Mouse (Mus musculus) CD4-positive helper T cell, adult 2 months (primary cell): ENCODE measurements around the gene Gpr83.
"Not testable (repeated sequence)": the region's sequence is repeated elsewhere in the genome, so short reads cannot be mapped to it uniquely, and the experiment has no call there.

ENCODE experiments used
- DNase-seq: peaks from one replicate; pipeline ENCODE4 v3.0.0-alpha.2; 2012; ENCODE audit warnings: low read depth, missing footprints, low spot score

Gpr83 gene

DNA sequence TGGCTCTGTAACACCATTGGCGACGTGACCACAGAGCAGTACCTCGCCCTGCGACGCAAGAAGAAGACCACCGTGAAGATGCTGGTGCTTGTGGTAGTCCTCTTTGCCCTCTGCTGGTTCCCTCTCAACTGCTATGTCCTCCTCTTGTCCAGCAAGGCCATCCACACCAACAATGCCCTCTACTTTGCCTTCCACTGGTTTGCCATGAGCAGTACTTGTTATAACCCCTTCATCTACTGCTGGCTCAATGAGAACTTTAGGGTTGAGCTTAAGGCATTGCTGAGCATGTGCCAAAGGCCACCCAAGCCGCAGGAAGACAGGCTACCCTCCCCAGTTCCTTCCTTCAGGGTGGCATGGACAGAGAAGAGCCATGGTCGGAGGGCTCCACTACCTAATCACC lies 8.3 kb downstream of the Gpr83 start:
- DNase-seq = no peak

DNA sequence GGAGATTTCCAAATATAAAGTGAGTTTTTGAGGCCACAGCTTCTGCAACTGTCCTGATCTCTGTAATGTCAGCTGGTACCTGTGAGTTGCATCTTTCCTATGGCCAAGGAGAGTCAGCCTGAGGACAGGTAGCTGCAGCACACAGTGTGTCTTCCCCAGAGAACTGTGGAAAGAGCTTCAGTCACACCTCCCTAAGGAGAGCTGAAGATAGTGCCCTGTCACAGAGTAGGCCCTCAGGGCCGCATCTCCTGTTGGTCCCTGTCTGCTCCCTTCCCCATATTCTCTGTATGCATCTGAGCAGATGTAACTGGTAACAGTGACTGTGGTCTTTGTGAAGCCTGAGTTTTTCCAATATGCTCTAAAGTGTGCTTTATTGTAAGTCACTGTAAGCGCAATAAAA lies 10.4 kb downstream of the Gpr83 start:
- DNase-seq = no peak

DNA sequence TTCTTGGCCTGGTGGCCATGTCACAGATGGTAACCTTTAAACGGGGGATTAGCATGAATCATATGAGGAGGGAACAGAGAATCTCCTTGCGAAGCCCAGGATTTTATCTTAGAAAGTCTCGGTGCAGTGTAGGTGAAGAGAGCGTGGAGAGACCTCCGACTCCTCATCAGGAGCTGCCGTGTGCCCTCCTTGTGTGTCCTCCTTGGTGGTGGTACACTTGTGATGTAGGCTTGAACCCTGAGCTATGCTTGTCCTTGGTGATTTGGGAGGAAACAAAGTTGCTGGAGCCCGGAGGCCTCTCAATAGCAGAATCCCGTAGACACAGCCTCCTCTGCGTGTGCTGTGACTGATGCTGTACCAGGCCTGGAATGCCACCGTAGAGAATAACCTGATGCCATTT lies 10.8 kb downstream of the Gpr83 start:
- no peak for DNase-seq

DNA sequence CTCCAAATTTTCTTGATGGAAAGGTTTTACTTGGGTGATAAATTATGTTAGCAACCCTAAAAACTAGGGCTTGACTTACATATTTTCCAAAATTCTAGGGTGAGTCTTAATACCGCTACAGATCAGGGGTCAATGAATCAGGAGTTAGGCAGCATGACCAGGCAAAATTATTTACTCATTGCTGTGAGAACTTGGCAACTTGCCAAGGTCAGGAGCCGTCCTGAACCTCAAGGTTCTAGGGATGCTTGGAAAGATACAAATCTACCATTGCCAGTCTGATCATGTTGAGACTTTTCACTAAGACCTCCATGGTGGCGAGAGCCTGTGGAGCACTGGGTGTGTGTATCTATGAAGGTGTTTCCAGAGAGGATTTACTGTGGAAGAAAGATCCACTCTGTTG lies 11.5 kb downstream of the Gpr83 start:
- DNase-seq = no peak

DNA sequence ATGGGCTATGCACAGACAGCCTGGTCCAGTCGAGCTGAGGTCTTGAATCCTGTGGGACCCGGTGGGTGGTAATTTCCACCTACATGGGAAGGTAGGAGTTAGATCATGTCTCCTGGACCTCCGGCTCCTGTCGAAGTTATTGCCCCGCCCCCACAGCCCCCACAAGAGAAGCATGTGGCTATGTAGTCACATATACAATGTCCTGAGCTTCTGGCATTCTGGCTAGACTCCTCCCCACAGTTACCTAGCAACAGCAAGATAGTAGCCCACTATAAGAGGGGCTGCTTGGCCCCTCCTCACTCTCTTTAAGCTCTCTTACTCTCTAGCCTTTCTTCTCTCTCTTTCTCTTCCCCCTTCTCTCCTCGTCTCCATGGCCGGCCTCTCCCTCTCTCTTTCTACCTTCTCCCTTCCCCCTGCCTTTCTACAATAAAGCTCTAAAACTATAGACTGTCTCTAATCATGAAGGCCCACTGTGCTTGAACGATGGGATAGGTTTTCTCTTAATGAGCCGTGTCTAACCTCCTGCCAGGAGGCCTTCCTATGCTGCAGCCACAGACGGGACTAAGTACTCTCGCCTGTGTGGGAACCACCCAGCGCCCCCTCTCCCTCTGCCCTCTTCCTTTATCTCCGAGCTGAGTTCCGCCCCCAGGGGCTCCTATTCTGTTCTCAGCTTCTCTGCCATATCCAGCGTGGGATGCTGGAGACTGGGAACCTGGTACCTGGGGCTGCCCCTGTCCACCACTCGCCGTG lies 12.3 kb downstream of the Gpr83 start:
- no peak for DNase-seq

DNA sequence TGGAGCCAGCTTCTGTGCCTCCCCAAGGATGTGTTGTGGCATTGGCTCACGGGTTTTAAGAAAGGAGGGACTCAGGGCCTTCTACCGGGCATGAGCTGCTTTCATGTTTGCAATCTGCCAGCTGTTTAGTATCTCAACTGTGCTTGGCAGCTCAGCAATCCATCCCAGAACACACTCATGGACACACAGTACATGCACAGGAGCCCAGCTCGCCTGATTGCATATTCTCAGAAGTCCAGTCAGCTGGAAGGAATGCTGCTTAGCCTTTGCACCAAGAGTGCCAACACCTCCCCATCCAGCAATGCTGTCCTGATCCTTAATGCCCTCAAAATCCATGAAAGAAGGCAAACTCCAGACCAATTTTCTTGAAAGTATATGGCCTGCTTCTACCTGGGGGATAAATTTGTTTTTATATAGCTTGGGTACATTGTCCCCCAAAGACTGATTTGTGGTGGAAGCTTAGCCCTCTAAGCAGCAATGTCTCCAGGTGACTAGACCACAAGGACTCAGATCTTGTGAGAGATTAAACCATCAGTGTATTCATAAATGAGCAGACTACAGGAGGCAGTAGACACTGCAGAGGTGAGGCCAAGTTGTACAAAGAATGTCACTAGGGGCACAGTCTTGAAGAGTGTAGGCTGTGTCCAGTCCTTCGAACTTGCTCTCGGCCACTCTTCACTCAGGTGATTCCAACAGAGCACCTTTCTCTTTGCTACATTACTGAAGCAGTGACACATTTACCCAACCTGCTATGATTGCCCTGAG lies 15.9 kb downstream of the Gpr83 start:
- DNase-seq = no peak

DNA sequence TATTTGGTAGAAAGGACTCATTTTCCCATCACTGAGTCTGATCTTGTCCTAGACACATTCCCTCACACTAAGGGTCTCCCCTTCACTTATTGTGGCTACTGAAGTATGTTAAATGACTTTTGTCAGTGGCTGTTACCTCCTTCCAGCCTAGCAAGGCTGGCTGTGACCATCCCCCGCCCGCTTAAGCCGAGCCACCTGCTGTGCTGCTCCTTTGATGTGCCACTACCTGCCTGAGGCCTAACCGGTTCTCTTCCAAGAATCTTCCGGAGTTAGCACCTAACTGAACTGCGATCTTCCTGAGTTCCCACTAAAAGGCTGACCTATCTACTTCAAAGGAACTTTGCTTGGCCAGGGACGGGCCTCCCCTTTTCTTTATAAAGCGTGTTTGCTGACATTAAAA lies 16.6 kb downstream of the Gpr83 start:
- DNase-seq = not testable (repeated sequence)

DNA sequence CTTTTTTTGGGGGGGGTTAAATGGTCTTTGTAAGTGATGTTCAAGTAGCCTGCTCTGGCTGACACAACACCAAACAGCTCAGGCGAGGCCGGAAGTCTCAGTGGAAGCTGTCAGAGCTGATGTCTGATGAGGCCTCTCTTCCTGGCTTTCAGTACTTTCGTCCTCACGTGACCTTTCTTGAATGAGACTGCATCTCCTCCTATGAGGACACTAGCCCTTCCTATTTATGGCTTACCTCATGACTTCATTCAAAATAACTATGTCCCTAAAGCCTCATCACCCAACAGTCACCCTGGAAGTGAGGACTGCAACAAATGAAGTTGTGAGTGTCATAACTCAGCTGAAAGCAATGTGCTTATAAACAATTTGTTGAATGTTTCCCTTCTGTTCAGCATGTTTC lies 24.6 kb downstream of the Gpr83 start:
- peak; percentile 61 for DNase-seq

DNA sequence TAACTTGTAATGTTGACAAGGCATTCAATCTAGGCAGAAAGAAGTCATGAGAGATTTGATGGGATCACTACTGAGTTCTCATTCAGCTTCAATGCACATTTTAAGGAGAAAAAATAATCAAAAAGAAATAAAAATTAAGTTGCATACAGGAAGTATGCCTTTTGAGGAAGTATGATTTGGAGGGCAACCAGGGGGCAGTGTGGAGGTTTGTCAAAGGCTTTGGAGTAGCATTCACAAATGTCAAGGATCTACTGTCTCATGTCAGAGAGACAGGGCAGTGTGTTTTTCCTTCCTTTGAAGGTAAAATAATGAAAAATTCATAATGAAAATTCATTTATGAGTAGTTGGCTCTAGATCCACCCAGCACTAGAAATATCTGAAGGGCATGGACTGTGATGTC lies 25.1 kb downstream of the Gpr83 start:
- peak; percentile 43 for DNase-seq

DNA sequence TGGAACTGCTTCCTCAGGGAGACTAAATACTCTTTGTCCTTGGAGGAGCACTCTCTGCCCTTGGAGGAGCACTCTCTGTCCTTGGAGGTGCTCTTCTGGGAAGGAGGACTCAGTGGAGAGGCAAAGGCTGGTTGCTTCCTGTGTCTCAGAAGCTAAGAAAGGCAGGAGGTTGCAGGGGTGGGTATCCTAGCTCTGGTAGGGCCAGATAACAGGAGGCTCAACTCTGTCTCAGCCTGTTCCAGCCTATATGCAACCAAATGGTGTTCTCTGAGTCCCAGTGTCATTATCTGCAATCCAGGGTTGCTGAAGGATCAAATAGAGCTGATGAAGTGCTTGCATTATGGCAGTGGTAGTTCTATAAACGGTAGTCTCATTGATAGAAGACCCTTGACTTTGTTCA lies 25.9 kb downstream of the Gpr83 start:
- DNase-seq = no peak

DNA sequence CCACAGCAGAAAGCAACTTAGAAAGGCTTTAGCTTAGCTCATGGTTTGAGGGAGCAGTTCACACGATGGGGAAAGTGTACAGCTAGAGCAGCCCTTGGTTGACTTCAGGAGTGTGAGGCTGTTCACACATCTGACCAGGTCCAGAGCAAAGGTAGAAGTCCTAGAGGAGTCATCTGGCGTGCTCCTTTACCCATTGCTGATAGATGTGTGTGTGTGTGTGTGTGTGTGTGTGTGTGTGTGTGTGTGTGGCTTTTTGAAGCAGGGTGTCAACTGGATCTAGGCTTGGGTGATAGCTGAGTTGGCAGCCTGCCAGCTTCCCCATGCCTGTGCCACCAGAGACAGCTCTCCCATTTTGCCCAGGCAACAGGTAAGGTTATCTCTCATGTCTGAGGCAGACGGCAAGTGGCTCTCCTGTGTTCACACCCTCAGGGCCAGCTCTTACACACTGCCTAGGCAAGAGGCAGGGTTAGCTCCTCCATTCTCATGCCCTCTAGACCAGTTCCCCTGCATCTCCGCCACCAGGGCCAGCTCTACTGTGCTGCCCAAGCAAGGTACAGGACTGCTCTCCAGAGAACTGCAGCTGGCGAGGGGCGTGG lies 27.9 kb downstream of the Gpr83 start:
- DNase-seq = no peak

DNA sequence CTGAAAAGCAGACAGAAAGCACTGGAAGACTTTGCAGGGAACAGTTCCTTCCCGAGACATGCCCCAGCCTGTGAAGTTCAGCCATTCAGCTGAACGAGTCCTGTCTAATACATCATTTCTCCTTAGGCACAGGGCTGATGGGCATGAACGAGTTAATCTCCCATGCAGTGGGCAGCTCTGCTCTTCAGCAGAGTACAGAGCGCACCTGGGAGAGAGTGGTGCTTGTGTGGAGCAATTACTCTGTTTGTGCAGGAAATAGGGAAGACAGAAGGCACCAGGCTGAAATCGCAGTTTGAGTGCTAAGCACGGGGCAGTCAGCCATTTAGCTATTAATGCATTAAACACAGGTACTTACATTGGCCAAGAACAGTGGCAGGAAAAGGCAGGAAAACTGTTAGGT lies 28.7 kb downstream of the Gpr83 start:
- DNase-seq = no peak

DNA sequence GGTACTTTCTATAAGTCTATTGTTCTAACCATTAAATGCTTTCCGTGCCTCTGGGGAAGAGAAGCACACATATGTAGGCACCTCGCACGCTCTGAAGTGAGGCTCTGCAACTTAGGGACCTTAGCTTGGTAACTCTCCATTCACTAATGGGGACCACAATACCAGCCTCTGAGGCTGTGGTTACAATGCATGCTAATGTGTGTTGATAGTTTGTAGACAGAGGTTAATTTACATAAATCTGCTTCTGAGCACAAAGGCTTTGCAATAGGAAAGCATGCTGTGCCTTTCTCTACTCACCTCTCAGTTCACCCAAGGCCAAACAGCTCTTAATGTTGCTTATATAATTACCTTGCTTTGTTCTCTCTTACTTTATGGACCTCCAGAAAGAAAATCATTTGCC lies 30.7 kb downstream of the Gpr83 start:
- no peak for DNase-seq

DNA sequence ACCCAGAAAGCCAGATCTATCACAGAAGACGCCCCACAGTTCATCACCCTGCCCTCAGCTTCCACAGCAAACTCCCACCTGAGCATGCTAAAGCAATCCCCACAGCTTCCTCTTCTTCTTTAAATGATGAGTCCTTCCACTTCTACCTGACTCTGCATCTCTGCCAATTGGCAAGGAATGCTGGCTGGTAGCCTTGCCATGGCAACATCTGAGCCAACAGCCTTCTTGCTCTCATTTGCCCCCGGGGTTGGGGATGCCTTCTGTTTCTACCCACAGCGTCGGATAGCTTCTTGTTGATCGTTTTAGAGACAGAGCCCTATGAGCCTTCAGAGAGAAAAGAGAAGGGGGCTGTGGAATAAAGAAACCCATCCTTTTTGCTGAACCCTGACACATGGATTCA lies 31.9 kb downstream of the Gpr83 start:
- DNase-seq = no peak

DNA sequence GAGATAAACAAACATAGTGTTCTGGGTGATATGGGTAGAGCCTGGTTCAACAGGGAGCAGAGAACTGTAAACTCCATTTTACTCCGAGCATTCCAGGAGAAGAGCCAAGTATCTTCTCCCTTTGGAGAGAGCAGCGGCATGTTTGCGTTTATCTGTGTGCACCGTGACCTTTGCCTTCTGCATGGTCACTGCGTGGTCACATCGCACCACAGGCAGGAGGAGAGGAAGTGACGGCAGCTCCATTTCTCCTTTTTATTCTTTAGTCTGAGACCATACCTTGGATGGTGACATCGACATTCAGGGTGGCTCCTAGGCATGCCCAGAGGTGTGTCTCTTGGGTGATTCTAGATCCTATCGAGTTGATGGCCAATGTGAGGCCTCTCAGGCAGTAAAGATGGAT lies 33.4 kb downstream of the Gpr83 start:
- no peak for DNase-seq

DNA sequence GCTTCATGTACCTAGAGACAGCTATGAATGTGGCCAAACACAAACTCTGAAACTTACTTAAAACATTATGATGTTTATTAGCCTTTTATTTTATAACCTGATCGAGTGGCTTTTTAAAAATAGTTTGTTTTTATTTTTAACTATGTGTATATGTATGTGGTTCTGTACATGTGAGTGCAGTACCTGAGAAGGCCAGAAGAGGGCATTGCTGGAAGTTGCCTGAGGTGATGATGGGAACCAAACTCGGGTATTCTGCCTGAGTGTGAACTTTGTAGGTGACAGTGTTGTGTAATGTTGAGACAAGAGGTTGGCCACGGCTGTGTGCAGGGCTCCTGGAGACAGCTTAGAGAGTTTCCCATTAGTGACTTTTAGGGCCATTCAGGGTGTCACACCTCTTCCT lies 34.6 kb downstream of the Gpr83 start:
- DNase-seq = no peak

DNA sequence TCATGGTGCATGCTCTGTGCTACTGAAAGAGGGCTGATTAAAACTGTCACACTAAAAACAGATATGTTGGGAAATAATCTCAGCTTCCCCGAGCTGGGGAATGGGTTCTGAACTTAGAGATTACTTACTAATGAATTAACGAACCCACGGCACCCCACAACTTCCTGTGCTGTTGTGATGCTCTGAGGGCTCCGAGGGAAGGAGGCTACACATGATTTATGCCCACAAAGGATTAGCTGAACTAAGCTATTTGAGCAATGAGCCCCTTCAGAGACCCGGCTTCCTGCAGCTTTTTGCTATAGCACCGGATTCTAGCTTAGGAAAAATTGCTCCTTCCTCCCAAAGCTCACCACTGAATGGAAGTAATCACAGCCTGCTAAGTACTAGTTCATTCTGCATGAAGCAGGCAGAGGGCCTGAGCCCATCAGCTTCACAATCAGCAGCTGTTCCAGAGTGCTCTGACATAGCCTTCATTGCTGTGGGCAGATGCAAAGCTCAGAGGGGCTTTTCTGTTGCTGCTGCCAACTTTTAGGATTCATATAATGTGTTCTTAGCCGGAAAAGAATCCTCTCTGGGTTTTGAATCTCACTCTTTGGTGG lies 35.3 kb downstream of the Gpr83 start:
- no peak for DNase-seq

DNA sequence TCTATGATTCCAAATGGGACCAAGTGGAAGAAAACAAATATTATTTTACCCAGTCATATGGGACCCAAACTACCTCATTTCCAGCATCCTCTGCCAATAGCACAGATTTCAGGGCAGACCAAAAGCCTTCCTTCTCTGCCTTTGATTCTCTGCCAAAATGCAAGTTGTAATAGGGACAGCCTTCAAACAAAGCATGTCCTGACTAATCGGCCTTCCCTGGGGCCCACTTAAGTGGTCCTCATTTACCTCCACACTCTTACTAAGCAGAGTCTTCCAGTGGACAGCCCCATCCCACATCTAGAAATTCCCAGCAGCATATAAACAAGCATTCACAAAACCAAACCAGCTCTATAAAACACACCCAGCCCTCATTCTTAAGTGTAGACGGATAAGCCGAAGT lies 37.1 kb downstream of the Gpr83 start:
- DNase-seq = no peak

DNA sequence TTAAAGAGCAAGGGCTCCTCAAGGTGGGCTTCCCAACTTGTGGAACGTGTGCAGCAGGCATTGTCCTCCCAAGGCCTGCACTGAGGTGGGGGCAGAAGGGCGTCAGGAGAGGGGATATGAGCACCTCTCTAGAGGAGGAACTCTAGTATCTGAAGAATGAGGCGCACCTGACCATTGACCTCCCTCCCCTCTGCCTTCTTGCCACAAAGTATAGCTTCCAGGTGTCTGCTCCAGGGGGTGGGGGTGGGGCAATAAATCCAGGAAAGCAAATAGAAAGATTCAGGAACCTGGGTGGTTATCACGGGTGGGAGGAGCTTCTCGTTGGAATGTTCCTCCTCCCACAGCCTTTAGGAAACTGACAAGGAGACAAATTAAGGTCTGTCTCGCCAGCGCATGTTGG lies 41.7 kb downstream of the Gpr83 start:
- DNase-seq = no peak

DNA sequence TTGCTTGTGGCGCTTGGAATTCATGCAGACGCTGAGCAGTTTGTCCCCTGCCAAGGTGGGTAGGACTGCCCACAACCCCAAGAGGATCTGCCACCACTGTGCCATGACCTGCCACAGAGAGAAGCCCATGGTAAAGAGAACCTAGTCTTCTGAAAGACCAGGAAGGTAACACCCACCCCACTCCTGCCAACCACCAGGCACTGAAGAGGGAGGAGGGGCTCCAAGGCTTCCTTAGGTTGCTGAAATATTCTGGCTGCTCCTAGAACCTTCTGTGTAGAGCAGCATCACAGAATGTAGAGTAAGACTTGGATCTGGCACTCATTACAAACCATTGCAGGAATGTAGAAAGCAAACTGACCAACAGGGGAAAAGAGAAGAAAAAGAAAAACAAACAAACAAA lies 42.4 kb downstream of the Gpr83 start:
- peak; percentile 65 for DNase-seq

DNA sequence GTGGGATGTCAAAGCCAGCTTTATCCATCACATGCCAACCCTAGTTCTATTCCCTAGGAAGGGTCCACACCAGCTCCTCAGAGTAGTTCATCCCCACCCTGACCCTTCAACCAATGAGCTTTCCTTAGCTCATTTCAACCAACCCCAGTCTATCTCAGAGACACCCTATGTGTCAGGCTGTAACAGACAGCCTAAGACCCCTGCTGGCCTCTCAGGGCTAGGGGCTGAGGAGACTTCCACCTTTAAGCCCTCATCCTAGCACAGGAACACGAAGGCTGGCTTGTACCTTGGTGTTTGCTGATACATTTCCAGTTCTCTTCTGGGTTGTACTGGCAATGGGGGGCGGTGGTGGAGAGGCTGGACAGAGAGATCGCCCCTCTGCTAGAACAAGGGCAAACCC lies 43.0 kb downstream of the Gpr83 start:
- DNase-seq = no peak

DNA sequence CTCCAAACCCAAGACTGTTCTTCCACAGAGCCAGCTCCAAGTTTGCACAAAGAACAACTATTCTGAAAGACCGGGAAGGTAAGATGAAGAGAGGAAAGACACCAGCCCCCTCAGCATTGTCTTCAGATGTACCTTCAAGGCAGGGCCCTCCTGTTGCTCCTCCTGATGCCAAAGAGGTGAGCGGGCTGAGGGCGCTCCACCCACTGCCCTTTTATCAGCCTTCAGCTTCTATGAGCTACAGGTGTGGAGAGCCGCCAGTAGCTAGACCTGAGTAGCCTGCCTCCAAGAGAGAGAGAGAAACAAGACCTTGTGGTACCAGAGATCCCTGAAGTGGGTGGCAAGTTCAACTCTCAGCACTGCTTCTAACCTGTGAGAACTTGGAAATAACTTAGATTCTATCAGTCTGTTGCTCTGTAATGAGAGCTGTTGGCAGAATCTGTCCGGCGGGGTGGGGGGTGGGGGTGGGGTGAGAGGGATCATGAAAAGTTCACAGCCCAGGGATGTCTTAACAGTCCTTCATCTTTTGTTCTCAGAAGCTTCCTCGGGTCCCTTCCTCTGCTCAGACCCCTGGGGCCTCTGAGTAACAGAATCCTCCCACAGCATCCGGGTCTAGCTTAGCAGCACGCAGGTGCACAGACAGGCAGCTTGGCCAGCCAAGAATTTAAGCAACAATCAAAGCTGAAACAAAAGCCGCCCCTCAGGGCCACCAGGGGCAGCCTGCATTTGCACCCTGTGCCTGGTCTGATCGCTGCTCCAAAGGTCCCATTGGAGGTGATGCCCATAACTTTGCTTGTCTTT lies 43.8 kb downstream of the Gpr83 start, which contains the start of gene Izumo1r:
Gene Izumo1r, minus strand, starts transcription at position 369 of the 798 bp plus-strand sequence.
- DNase-seq = peak; percentile 77
